Mouse (Mus musculus) intestine, embryonic 14.5 days (tissue): ENCODE results near the gene Dnajc7. TPM values are rescaled to one million over a fixed set of nuclear protein-coding genes. Genes with fewer than 3 reads are reported as not detected.

Experiments used
- ATAC-seq: fragments of 200-750 bp; cut with Nextera tagmentation; replicated peaks from 2 replicates; pipeline ENCODE4 v1.8.0; 2017; ENCODE audit warnings: low read depth, moderate number of reproducible peaks, moderate TSS enrichment, moderate library complexity; ENCODE audit not compliant: low FRiP score, low TSS enrichment
- DNase-seq: peaks from one replicate; pipeline ENCODE4 v3.0.0-alpha.2; 2018; ENCODE audit warnings: low spot score
- H3K27ac ChIP-seq: fragments of 300-500 bp; sonication (generic); 2 replicates; pipeline ENCODE4 v1.5.1; 2014; ENCODE audit warnings: low read depth, mild to moderate bottlenecking, control low read depth
- H3K27me3 ChIP-seq: fragments of 300-500 bp; sonication (generic); replicated peaks from 2 replicates; pipeline ENCODE4 v1.6.1; 2014; ENCODE audit warnings: low read length, control low read depth; ENCODE audit not compliant: control insufficient read depth, insufficient read depth
- H3K36me3 ChIP-seq: fragments of 300-500 bp; sonication (generic); 2 replicates; pipeline ENCODE4 v1.6.1; 2014; ENCODE audit warnings: low read length, control low read depth; ENCODE audit not compliant: control insufficient read depth, insufficient read depth
- H3K4me1 ChIP-seq: fragments of 300-500 bp; sonication (generic); replicated peaks from 2 replicates; pipeline ENCODE4 v1.6.1; 2014; ENCODE audit warnings: low read length, control low read depth, mixed read lengths; ENCODE audit not compliant: control insufficient read depth, insufficient read depth
- H3K4me2 ChIP-seq: fragments of 300-500 bp; sonication (generic); 2 replicates; pipeline ENCODE4 v1.6.1; 2014; ENCODE audit warnings: low read length
- H3K4me3 ChIP-seq: fragments of 300-500 bp; sonication (generic); 2 replicates; pipeline ENCODE4 v1.5.1; 2014; ENCODE audit warnings: low read depth, low read length, control low read depth, mixed read lengths
- H3K9ac ChIP-seq: fragments of 300-500 bp; sonication (generic); 2 replicates; pipeline ENCODE4 v1.6.1; 2014; ENCODE audit warnings: mild to moderate bottlenecking, low read length
- H3K9me3 ChIP-seq: fragments of 300-500 bp; sonication (generic); 2 replicates; pipeline ENCODE4 v1.6.1; 2016; ENCODE audit warnings: low read length, control low read depth; ENCODE audit not compliant: control insufficient read depth
- WGBS: fragments of 180-500 bp; shearing (Covaris S2); extraction: QIAGEN DNeasy Blood & Tissue Kit; methylation state at CpG from one replicate; pipeline ENCODE4 v1.1.7; 2014; 5-methylcytosine and 5-hydroxymethylcytosine counted together
- polyA plus RNA-seq: library from polyadenylated mRNA; unstranded; fragments of >200 nt; fragmentation: Nextera tagmentation; extraction: Ambion mirVana; gene quantifications from 2 replicates; pipeline ENCODE4 v1.2.1, GENCODE M21; 2014

The Dnajc7 gene
- polyA plus RNA-seq, 1 experiment from 2014 or later: 61.7 TPM

DNA sequence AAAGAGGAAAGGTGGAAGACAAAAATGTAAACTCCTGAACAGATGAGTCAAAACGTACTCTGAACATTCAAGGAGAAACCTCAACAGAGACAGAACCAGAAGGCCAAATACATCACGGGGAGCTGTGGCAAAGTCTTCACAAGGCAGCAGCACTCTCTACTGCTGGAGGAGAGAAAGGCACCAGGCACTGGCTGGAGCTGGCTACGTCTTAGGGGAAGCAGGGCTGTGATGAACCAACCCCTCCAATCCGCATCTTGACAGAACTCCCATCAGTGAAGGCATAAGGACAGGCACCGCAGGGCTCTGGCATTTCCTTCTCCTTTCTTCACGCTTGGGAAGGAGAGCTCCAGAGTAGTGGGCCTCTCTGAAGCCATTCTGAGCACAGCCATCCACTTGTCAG lies 8.3 kb downstream of the Dnajc7 start:
- WGBS: 88% methylated on average over 6 of the region's 6 CpGs
- Histone ChIP-seq H3K27ac (no peak overlapping the region), H3K27me3 (no peaks in the 10 kb centered on the region), H3K4me1 (peaks cover 8% of the 10 kb centered on the region; the same call in 1 of the 2 replicates), H3K9ac (no peak overlapping the region), H3K36me3 (peaks cover 23% of the 10 kb centered on the region), H3K9me3 (no peaks in the 10 kb centered on the region), H3K4me2 (no peak overlapping the region), H3K4me3 (no peak overlapping the region)
- DNase-seq: no peak
- no peak for ATAC-seq

DNA sequence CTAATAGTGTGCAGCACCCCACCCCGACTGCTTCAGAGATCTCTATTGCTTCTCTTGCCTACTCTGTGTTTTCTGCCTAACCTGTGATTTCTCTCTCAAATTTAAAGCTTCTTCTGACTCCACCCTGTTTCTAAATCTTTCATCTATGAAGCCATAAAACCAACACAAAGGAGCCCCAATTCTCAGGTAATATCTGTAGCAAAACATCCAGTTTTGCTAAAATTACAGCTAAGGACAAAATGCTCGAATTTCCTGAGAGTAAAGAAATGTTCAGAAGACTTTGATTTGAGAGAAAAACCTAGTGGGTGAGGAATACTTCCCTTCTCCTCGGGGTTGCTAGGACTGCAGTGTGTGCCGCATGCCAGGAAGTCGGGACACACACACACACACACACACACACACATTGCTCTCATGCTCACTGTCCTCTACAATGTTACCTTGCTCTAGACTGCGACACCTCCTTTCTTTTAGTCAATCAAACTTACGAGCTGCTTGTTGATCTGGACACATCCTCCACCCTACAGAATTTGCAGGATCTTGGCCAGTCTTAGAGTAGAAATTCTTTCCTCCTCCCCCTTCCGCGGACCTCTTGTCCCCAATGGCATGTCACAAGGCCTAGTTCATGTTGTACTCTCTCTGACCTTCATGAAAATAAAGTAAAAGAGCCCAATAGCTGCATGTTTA lies 9.8 kb downstream of the Dnajc7 start:
- peaks cover 17% of the 10 kb centered on the region for H3K36me3 ChIP-seq
- no peaks in the 10 kb centered on the region for H3K9me3 ChIP-seq
- H3K4me1 ChIP-seq: peaks cover 8% of the 10 kb centered on the region; the same call in 1 of the 2 replicates
- ATAC-seq (no peak), DNase-seq (no peak)
- H3K27ac ChIP-seq: no peak overlapping the region
- no peaks in the 10 kb centered on the region for H3K27me3 ChIP-seq
- no peak overlapping the region for H3K4me3 ChIP-seq
- 82% methylated on average over 9 of the region's 9 CpGs for WGBS
- no peak overlapping the region for H3K4me2 ChIP-seq
- H3K9ac ChIP-seq: no peak overlapping the region

DNA sequence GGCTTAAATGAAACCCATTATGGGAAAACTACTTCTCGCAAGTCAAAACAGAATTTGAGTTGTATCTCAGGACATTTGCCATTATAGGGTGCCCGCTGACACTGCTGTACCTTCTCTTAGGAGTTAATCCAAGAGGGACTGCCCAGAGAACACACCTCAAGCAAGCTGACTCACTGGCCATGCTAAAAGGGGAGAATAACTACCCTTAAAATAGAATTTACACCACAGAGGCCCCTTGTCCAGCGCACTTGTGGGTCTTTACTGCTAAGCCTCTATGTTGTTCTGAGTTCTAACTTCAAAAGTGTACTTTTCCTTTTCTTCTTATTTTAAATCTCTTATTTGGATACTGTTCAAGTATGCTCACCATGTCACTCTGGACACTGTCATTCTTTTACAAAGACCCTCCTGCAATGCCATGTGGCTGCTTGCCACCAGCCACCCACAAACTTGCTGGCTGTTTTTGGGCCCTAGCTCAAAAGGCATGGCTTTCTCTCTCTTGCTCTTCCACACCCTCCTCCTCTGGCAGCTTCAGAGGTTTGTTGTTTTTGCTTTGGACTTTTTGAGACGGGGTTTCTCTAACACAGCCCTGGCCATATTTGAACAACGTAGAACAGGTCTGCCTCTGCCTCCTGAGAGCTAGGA lies 10.5 kb downstream of the Dnajc7 start:
- Histone ChIP-seq H3K4me2 (no peak overlapping the region), H3K4me3 (no peak overlapping the region), H3K9ac (no peak overlapping the region), H3K27ac (no peak overlapping the region), H3K4me1 (peaks cover 9% of the 10 kb centered on the region; the same call in 1 of the 2 replicates), H3K36me3 (peaks cover 17% of the 10 kb centered on the region), H3K27me3 (no peaks in the 10 kb centered on the region), H3K9me3 (no peaks in the 10 kb centered on the region)
- no peak for DNase-seq
- 85% methylated on average over 5 of the region's 5 CpGs for WGBS
- ATAC-seq: no peak

DNA sequence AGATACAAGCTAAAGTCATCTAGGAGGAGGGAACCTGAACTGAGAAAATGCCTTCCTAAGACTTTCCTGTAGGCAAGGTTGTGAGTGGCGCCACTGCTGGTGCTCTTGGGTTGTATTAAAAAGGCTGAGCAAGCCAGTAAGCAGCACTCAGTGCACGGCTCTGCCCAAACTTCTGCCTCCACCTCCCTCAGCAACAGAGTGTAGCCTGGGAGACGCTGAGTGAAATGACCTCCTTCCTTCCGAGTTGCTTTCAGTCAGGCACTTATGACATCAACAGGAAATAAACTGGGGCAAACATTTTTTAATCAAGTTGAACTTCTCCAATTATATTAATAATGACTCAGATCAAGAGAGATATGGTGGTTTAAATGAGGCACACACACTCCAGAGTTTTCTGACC lies 11.2 kb downstream of the Dnajc7 start:
- Histone ChIP-seq H3K27me3 (no peaks in the 10 kb centered on the region), H3K27ac (no peak overlapping the region), H3K36me3 (peaks cover 17% of the 10 kb centered on the region), H3K4me3 (no peak overlapping the region), H3K9ac (no peak overlapping the region), H3K4me2 (no peak overlapping the region), H3K9me3 (no peaks in the 10 kb centered on the region), H3K4me1 (peaks cover 16% of the 10 kb centered on the region; the same call in 1 of the 2 replicates)
- ATAC-seq (no peak), DNase-seq (no peak)
- 67% methylated on average over 4 of the region's 4 CpGs for whole genome bisulfite sequencing

DNA sequence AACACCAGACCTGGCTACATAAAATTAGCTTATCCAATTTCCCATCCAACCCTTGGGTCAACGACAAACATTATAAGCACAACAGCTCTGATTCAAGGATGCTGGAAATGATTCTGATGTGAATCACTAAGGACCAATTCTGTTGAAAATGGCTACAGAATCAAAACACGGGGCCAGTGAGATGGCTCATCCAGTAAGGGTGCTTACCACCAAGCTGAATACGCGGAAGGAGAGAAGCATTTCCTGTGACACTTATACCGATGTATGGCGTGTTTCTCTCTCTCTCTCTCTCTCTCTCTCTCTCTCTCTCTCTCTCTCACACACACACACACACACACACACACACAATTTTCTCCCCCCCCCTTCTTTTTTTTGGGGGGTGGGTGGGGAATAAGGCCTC lies 12.8 kb downstream of the Dnajc7 start:
- no peak overlapping the region for H3K27ac ChIP-seq
- no peak for ATAC-seq
- no peak overlapping the region for H3K9ac ChIP-seq
- no peak for DNase-seq
- WGBS: 96% methylated on average over 6 of the region's 6 CpGs
- peaks cover 24% of the 10 kb centered on the region for H3K36me3 ChIP-seq
- H3K4me1 ChIP-seq: peaks cover 12% of the 10 kb centered on the region; the same call in 1 of the 2 replicates
- H3K4me3 ChIP-seq: no peak overlapping the region
- H3K9me3 ChIP-seq: no peaks in the 10 kb centered on the region
- no peaks in the 10 kb centered on the region for H3K27me3 ChIP-seq
- no peak overlapping the region for H3K4me2 ChIP-seq

DNA sequence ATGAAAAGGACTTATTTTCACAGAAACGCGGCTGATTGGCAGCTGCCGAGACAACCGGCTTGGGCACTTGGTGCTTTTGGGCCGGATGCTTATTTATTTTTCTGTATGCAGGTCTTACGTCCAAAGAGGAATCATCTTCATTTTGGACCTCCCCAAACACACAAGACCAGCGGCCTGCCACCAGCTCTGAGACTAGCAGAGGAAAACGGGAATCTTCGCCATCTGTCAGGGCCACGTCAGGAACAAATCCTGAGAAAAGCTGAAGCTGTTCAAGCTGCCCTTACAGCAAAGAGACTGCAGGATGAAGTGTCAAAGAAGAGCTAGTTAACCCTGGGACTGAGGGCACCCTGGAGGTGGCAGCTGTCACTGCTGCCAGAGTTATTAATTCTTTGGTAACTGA lies 14.5 kb downstream of the Dnajc7 start:
- no peaks in the 10 kb centered on the region for H3K9me3 ChIP-seq
- 92% methylated on average over 10 of the region's 10 CpGs for WGBS
- H3K9ac ChIP-seq: no peak overlapping the region
- ATAC-seq (no peak), DNase-seq (no peak)
- peaks cover 36% of the 10 kb centered on the region for H3K36me3 ChIP-seq
- H3K4me2 ChIP-seq: no peak overlapping the region
- H3K4me1 ChIP-seq: peaks cover 8% of the 10 kb centered on the region; the same call in 1 of the 2 replicates
- H3K27ac ChIP-seq: no peak overlapping the region
- H3K4me3 ChIP-seq: no peak overlapping the region
- no peaks in the 10 kb centered on the region for H3K27me3 ChIP-seq

DNA sequence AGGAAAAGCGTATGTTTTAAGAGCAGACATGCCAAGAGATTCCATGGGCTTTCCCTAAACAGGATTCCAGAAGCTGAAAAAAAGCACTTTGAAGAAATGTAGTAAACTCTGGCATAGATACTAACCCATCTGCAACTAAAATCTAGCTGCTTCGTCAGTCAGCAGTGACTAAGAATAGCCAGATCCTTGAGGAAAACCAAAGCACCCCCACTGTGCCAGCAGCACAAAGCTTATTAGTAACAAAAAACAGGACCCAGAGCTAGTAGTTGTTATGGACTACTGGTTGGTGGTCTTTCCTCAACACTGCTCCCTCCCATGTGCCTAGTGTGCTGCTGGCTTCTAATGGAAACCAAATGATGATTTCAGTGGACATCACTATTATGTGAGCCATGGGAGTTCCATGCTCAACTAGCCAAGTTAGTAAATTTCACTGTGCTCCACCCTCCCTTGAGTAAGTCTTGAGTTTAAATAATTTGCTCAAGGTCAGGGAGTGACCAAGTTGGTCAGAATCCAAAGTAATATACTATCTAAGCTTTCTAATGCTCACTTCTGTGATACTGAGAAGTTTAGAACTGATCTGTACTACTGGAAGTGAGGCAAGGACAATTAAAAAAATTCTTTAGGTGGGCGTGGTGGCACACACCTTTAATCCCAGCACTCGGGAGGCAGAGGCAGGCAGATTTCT lies 15.5 kb downstream of the Dnajc7 start:
- H3K27ac ChIP-seq: no peak overlapping the region
- no peak for DNase-seq

DNA sequence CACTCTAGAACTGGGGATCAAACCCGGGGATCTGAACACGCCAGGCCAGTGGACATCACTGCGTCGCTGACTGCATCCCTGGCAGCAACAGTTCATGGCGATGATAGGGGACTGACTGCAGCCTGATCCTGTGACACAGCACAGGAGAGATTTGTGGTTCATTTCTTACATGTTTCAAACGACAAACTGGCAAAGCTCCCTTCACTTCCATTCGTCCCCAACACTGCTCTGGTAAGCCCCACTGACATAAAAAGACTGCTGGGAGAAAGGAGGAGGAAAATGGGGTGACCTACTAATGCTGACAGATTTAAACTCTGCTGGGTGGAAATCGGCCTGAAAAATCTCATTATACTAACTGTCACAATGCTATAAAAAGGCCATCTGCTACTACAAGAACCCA lies 16.2 kb downstream of the Dnajc7 start:
- 86% methylated on average over 8 of the region's 8 CpGs for WGBS
- Histone ChIP-seq H3K4me2 (no peak overlapping the region), H3K27me3 (no peaks in the 10 kb centered on the region), H3K4me1 (peaks cover 8% of the 10 kb centered on the region; the same call in 1 of the 2 replicates), H3K36me3 (peaks cover 50% of the 10 kb centered on the region), H3K27ac (no peak overlapping the region), H3K4me3 (no peak overlapping the region), H3K9me3 (no peaks in the 10 kb centered on the region), H3K9ac (no peak overlapping the region)
- ATAC-seq (no peak), DNase-seq (no peak)

More for the DNA sequence above, 15.5 kb downstream of the Dnajc7 start:
- Histone ChIP-seq H3K36me3 (peaks cover 43% of the 10 kb centered on the region), H3K9ac (no peak overlapping the region), H3K27me3 (no peaks in the 10 kb centered on the region), H3K4me3 (no peak overlapping the region), H3K4me2 (no peak overlapping the region), H3K9me3 (no peaks in the 10 kb centered on the region), H3K4me1 (peaks cover 8% of the 10 kb centered on the region; the same call in 1 of the 2 replicates)
- no peak for ATAC-seq
- WGBS: 74% methylated on average over 4 of the region's 4 CpGs
